Mouse (Mus musculus): ENCODE results near the gene Pelp1.
"Not testable (repeated sequence)": the region's sequence is repeated elsewhere in the genome, so short reads cannot be mapped to it uniquely, and the experiment has no call there.

Pelp1 gene

DNA sequence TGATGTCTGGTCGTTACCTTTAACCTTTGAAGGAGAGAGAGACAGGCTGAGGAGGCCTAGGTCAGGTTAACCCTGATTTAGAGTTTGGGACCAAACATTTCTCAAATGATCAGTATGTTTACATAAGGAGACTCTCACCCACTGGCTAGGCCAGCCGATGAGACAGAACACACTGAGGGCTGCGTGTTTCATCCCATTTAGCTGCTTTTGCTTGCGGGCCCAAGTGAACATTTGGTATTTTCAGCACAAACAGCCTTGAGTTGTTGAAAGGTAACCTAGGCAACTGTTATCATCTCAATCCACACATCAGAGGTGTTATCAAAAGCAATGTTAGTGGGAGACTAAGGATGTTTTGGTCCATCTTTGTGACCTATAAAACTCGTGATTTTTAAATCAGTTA, 9.7 kb upstream of the Pelp1 start:
- no peak for DNase-seq (ENCODE audit: low spot score)

DNA sequence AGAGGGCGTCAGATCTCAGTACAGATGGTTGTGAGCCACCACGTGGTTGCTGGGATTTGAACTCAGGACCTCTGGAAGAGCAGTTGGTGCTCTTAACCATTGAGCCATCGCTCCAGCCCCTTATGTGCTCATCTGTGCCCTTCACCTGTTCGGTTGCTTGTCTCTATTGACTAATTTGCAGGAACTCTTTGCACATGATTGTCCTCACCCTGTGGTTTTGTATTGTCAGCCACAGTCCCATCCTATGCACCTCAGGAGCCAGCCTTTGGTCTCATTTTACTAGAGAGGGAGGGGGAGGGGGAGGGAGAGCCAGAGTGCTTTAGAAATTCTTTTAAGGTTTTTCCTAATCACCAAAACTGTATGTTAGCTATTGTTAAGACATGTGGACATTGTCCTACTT, 8.4 kb upstream of the Pelp1 start:
- no peak for DNase-seq (ENCODE audit: low spot score)

DNA sequence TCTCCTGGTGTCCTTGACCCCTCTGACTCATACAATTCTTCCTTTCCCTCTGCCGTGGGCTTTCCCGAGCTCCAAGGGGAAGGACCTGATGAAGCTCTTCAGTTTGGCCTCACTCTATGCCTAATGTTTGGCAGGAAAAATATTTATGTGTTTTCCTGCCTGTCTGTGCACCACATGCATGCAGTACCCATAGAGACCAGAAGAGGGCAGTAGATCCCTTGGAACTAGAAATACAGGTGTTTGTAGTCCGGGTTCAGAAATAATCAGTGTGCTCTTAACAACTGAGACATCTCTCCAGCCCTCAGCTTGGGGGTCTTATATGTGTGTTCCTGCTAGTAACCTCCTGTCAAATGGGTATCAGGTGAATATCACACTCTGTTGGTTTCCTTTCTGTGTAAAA, 4.1 kb upstream of the Pelp1 start:
- DNase-seq (ENCODE audit: low spot score), result peak; percentile 87

DNA sequence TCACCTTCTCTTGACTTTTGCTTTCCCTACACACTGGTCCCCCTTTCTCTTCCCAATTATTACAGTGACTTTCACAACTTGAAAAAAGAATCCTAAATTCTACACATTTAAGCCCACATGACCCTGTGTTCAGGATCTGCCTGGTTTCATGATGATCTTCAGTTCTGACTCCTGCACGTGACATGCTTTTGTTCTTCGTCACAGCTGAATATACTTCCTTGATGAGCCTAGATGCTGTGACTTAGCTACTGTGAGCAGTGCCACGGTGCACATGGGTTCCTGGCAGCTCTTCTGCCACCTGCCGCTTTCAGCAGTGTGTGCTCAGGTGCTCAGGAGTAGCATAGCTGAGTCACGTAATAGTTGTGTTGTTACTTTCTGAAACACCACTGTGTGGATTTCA, 2.8 kb upstream of the Pelp1 start:
- DNase-seq (ENCODE audit: low spot score), result no peak

DNA sequence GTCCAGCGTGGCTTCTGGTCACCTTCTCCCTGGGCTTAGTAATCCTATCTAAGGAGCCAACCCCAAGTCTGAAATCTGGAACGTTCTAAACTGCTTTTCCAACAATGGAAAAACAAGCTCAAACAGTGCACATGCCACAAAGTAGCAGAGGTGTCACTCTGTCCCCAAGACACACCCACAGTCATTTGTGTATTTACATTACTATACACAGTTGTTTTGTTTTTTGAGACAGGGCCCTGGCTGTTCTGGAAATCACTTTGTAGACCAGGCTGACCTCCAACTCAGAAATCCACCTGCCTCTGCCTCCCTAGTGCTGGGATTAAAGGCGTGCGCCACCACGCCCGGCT, 439 bp upstream of the Pelp1 start:
- DNase-seq (ENCODE audit: low spot score), result no peak

DNA sequence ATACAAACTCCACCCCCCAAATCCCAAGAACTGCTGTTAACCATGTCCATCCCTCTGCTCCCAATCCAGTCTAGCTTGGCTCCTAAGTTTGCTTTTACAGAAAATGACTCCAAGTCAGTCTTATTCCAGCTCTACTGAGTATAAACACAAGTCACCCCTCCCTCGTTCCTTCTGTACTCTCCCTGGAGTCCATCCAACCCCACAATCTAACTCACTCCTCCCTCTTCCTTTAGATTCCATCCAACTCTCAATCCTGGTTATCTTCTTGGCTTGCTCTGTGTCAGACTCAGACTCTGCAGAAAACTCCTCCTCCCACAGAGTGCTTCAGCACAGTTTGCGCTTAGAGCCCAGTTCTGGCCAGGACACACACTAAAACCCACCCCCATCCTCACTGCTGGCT, 6.2 kb downstream of the Pelp1 start:
- DNase-seq (ENCODE audit: low spot score), result no peak

DNA sequence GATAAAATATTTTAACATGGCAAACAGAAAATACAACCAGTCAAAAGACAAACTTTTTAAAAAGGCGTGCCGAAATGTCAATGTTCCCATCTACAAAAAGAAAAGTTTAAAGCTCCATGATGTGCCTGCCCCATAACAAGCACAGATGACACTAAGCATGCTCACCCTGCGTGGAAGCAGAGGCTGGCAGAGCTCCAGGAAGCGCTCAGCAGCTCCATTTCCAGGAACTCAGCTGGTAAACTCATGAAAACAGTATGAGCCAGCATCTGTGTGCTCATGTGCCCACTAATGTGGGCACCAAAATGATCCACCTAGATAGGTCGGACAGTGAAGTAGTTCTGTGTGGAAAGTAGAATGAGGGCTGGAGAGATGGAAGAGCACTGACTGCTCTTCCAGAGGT, 20.4 kb downstream of the Pelp1 start:
- no peak for DNase-seq (ENCODE audit: low spot score)

DNA sequence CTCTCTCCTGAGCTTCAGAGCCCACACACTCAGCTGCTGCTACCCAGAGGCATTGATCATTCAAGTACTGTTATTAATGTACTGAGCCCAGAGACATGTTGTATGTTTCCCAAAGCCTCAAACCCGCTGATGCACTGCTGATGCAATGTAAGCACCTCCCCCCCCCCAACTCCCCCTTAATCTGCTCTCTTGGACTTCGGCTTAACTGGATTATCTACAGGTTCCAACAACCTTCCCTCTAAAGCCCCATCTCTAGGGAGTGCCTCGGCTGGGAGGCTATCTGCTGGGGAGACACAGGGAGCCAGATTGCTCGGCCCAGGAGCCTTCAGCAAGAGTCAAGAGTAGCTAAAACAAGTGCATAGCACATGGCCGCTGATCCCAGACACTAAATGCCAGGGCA, 22.4 kb downstream of the Pelp1 start:
- DNase-seq (ENCODE audit: low spot score), result no peak

DNA sequence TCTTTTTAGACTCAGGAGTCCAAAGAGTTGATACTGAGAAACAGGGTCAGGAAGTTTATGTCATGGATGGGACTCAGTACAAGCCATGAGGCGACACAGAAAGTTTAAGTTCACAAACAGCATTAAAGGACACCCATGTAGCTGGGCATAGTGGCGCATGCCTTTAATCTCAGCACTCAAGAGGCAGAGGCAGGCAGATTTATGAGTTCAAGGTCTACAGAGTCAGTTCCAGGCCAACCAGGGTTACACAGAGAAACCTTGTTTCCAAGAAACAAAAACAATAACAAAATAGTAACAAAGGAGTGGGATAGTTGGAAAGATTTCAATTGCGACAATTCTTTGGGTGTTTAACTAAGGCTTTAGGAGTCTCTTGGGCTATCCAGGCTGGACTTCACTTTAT, 25.7 kb downstream of the Pelp1 start:
- DNase-seq (ENCODE audit: low spot score), result no peak

DNA sequence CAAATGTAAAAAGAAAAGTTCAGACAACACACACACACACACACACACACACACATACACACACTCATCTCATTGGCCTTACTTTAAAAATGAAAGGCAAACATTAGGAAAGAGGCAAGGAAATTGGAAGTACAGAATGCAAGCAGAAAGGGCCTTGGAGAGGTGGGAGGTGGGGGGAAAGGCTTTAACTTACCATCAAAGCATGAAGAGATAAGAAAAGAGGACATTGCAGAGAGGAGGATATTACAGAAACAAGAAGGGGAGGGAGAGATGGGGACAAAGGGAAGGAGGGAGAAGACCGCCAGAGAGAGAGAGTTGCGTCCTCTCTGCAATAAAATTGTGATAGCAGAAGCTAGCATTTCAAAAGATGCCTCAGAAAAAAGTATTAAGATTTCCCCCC, 28.5 kb downstream of the Pelp1 start:
- DNase-seq (ENCODE audit: low spot score), result no peak

DNA sequence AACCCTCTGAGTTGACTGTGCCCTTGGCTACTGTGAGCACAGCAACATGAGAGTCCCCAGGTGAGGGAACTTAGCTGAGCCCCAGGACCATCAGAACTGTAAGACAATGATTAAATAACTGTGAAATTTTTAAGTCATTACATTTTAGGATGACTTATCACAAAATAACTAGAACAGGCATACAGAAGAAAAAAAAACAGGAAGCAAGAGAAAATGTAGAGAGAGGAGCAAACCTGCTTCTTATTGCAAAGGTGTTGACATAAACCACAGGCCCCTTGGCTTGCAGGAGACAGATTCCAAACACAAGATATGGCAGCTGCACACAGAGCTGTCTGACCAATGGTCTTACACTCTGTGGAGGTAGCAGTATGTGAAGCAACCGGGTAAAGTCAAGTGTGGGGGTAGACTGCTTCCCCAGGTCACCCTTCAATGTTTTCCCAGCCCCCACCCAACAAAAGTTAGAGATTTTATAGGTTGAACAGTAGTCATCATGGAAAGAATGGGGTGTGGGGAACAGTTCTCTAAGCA, 29.3 kb downstream of the Pelp1 start:
- DNase-seq (ENCODE audit: low spot score), result no peak

DNA sequence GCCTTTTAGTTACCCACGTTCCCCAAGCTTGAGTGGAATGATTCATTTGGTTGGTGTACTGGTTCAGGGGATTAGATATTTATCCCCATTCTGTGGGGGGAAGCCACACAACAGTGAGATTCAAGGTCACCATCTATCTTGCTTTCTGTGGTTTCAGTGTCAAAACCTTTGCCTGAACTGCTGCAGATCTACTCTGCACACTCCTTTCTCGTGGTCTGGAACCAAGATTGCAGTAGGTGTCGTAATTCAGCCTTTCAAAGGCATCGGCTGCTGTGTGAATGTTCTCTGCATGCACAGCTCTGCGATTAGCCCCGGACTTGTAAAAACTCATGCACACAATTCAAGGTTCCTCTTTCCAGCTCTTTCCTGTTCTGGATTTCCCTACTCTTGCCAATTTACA, 33.8 kb downstream of the Pelp1 start:
- peak; percentile 21 for DNase-seq (ENCODE audit: low spot score)

DNA sequence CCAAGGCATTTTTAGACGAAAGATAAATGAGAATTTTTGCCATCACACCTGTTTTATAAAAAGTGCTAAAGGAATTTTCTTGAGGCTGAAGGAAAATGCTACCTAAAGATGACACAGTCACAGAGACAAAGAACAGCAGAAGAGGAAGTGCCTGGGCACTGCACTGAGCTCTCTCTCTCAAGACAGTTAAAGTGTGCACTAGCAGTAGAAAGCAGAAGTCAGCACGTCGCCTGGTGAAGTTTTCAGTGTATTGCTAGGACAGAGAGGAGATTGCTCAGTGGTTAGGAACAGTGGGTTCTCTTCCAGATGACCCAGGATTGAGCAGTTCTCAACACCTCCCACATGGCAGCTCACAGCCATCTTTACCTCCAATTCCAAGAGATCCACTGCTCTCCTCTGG, 35.5 kb downstream of the Pelp1 start:
- no peak for DNase-seq (ENCODE audit: low spot score)

DNA sequence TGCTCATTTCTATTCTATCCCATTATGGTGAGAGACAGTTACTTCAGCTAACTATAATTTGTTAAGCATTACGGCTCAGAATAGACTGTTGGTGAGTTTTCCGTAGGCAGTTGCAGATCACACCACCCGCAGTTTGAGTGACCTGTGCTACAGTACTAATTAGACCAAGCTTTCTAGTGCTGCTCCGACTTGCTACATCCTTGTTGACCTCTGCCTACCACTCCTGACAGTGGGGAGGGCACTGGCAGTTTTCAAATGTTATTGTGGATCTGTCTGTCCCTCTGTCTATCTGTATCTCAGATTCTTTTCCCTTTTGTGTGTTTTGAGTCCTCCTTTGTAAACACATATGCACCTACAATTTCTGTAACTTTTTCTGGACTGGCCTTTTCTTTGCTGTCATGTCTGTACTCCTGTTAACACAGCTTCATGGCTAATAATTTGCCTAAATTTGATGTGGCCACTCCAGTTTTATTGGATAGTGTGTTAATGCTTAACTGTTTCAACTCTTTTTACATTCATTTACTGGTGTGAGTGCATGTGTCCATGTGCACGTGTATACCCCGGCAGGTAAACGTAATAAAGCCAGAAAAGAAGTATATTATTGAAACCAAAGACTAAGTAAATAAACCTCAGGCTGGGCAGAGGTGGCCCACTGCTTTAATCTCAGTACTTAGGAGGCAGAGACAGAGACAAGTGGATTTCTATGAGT, 36.8 kb downstream of the Pelp1 start:
- no peak for DNase-seq (ENCODE audit: low spot score)

DNA sequence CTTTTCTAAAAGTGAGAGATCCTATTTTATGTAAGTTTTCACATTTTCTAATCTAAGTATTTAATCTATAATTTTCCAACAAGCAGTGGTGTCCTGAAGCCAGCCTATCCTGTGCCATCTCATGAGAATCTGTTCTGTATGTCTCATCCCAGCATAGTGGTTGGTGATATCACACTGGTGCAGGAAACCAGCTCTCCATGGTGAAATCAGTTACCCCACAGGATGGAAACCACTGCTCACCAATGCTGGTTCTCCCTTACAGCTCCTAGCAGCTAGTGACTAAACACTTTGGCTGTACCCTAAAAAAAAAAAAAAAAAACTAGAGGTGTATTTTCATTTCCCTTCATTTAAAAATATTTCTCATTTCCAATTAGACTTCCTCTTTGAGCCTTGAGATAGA, 37.4 kb downstream of the Pelp1 start:
- no peak for DNase-seq (ENCODE audit: low spot score)

DNA sequence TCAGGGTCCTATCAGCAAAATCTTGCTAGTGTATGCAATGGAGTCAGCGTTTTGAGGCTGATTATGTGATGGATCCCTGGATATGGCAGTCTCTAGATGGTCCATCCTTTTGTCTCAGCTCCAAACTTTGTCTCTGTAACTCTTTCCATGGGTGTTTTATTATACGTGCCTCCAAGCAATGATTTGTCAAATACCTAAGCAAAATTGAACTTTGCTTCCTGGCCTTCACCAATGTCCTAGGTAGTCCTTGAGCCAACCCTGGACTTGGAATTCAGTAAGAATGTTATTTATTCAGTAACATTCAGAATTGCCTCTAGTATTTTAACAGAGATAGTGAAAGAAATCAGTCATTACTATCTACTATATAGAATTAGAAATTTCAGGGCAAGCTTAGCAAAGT, 41.2 kb downstream of the Pelp1 start:
- not testable (repeated sequence) for DNase-seq (ENCODE audit: low spot score)

DNA sequence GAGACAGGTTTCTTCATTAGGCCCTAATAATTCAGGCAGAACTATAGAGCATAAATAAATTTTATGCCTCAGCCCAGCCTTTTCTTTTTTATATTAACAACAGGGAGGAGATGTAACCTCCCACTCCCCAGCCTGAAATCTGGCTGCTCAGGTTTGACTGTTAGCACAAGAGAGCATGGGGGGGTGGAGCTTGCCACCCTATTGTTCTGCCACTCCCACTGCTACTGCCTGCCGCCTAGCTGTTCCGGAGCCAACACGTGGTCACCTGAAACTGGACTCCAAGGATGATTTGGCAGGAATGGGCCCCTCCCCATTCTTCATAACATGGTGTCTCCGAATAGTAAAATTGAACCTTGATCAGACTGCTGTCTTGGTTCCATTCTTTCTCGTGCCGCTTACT, 42.1 kb downstream of the Pelp1 start:
- DNase-seq (ENCODE audit: low spot score), result not testable (repeated sequence)

DNA sequence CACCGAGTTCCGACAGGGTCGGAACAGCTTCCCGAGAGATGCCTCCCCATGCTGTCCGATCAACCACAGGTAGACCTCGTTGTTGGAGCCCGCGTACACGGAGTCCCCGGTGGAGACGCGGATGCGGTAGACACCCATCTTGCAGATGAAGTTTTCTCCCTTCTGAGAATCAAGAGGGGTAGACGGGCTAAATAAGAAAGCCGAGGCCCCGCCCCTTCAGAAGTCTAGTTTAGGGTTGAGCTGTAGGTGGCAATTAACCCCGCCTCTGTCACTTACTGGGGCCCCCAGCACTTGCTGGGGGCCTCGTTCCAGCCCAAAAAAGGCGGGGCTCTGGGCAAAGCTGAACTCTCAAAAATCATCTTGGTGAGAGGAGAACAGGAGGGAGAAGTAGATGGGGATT, 58.0 kb downstream of the Pelp1 start, which contains the start of gene Alox15:
TSS of gene Alox15 (minus strand) at position 164 of the 400 bp plus-strand sequence.
- no peak for DNase-seq (ENCODE audit: low spot score)

DNA sequence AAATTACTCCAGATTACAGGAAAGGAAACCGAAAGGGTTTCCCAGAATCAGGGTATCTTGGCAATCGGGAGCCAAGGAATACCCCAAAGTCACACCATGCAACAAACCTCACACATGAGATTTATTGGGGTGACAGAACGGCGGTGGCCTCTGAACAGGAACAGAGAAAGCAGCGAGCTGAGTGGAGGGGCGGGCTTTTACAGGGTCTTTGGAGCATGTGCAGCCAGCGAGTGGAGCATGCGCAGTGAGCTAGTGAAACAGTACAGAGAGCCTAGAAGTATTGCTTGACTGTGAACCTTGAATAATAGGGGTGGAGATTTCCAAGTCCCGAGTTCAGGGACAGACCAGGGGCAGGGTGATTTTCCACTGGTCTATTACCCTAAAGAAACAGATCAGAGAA, 61.2 kb downstream of the Pelp1 start:
- no peak for DNase-seq (ENCODE audit: low spot score)

DNA sequence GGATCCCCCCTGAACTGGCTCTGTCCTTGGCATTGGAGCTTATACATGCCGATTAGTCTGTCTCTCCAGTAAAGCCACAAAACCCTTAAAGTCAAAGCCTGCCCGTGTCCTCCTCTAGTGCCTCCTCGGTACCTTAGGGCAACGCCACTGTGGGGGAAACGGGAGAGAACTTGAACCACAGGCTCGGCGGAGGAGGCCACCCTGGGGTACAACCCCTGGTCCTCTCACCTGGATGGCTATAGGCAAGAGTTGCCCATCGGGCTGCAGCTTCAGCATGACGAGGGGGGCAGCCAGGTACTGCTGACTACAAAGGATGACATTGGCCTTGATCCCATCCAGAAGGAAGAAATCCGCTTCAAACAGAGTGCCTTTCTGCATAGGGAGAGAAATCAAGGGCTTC, 62.0 kb downstream of the Pelp1 start:
- DNase-seq (ENCODE audit: low spot score), result no peak

DNA sequence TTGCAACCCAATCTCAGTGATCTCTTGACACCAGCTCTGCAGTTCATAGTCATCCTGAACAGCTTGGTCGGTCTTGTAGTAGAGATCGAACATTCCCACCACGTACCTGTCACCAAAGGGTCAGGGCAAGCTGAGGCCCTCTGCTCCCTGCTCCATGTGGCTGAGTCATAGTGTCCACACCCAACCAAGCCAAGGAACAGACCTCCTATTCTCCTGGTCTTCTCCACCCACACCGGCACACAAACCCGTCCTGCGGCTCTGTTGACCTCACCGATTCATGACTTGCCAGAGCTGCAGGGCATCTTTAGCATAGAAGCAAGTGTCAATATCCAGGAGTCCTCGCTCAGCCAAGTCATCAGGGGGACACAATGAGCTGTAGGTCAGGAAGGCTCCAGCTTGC, 64.3 kb downstream of the Pelp1 start:
- no peak for DNase-seq (ENCODE audit: low spot score)

DNA sequence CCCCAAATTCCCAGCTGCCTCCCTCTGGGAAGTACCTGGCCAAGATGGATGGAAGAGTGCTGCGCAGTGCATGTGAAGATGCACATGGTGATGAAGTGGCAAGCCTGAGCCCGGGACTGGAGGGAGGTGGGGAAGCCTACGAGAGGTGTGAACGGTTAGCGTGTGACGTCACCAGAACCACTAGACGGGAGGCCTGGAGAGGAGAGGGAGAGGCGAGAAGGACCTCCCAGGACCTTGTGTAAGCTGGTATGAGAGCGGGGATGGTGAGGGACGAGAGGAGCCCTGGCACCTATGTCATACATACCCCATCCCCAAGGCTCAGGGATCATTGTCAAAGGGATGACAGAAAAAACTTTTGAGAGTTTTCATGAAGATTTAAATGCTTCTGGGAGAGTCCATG, 64.8 kb downstream of the Pelp1 start:
- no peak for DNase-seq (ENCODE audit: low spot score)

Measured in layer of hippocampus, adult 9-10 months (tissue).